Mouse (Mus musculus): Measurements from ENCODE around the gene Gm39115. TPM values are rescaled to one million over a fixed set of nuclear protein-coding genes. Genes with fewer than 3 reads are reported as not detected.
A peak's percentile ranks its signal among the peaks of the same experiment; 100 is the strongest.
"Not testable (repeated sequence)": the region's sequence is repeated elsewhere in the genome, so short reads cannot be mapped to it uniquely, and the experiment has no call there.

Gene Gm39115
- not detected in 2 replicates for polyA plus RNA-seq (2014; fragmentation: Nextera tagmentation; extraction: Ambion mirVana)

DNA sequence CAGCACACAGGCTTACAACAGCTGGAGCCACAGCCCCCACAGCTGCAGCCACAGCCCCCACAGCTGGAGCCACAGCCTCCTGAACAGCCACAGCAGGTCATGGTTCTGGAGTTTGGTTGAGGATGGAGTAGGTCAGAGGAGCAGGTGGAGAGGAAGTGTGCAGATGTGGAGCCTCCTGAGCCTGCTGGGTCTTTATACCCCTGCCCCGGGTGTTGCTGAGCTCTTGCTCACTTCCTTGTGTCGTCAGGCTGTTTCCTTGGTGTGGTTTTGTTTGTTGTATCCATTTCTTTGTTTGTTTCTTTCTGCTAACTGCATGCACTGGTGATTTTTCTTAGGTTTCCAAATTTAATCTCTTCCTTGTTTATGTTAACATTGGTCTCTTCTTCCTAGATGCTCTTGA, at the start of gene Gm39115:
TSS of gene Gm39115 (minus strand) at position 101 of the 400 bp plus-strand sequence.
- 53% methylated on average over 2 of the region's 2 CpGs for WGBS

DNA sequence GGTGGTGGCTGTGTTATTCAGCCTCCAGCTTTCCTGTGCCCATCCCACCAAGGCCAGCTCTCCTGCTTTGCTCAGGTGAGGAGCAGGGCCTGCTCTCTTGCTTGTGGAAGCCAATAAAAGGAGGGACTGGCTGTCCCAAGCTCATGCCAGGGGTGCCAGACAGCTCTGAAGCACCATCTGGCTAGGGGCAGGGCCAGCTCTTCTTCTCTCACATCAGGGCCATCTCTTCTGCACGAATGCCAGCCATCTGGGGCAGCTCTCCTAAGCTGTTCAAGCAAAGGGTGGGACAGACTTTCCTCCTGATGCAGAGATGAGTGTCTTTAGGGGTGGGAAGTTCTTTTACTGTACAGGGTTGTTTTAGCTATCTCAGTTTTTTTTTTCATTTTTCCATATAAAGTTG, 45.2 kb upstream of the Gm39115 start:
- no peak overlapping the region for H3K4me3 ChIP-seq (replicated peaks; ENCODE audit: low read depth, low read length)
- H3K4me1 ChIP-seq (ENCODE audit: control insufficient read depth, insufficient read depth, low read length) = no peaks in the 10 kb centered on the region
- WGBS = 43% methylated on average over 1 of the region's 1 CpGs
- H3K9ac ChIP-seq (replicated peaks; ENCODE audit: low read length) = no peak overlapping the region
- no peak for ATAC-seq (ENCODE audit: low FRiP score, low TSS enrichment)
- no peaks in the 10 kb centered on the region for H3K27me3 ChIP-seq (ENCODE audit: control insufficient read depth, insufficient read depth, low read length)
- no peaks in the 10 kb centered on the region for H3K9me3 ChIP-seq (ENCODE audit: control insufficient read depth, low read length)
- no peak overlapping the region for H3K4me2 ChIP-seq (ENCODE audit: low read length)
- no peak for DNase-seq
- H3K27ac ChIP-seq (replicated peaks; ENCODE audit: low read depth, low read length) = no peak overlapping the region
- no peaks in the 10 kb centered on the region for H3K36me3 ChIP-seq (ENCODE audit: control insufficient read depth, insufficient read depth, low read length)

More for the DNA sequence above, at the start of gene Gm39115:
- not testable (repeated sequence) for H3K4me3 ChIP-seq (replicated peaks; ENCODE audit: low read depth, low read length); DNase-seq; H3K36me3 ChIP-seq (ENCODE audit: control insufficient read depth, insufficient read depth, low read length); H3K4me1 ChIP-seq (ENCODE audit: control insufficient read depth, insufficient read depth, low read length); H3K27ac ChIP-seq (replicated peaks; ENCODE audit: low read depth, low read length); ATAC-seq (ENCODE audit: low FRiP score, low TSS enrichment); H3K27me3 ChIP-seq (ENCODE audit: control insufficient read depth, insufficient read depth, low read length); H3K4me2 ChIP-seq (ENCODE audit: low read length); H3K9me3 ChIP-seq (ENCODE audit: control insufficient read depth, low read length); H3K9ac ChIP-seq (replicated peaks; ENCODE audit: low read length)

DNA sequence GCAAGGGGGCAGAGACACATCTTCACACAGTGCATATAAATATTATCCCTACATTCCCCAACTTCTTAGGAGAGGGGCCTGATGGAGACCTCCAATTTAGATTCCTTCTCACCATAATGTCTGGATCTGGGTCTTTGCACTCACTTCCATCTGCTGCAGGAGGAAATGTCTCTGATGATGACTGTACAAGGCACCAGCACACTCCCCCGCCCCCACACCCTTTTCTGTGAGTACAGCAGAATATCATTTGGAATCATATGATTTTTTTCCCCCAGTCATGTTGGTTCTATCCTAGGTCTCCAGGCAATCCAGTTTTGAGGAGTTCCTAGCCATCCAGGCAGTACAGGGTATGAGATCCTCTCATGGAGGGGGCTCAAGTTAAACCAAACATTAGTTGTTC, 42.9 kb upstream of the Gm39115 start:
- WGBS = 82% methylated on average over 1 of the region's 1 CpGs
- DNase-seq = no peak
- H3K27ac ChIP-seq (replicated peaks; ENCODE audit: low read depth, low read length) = no peak overlapping the region
- H3K4me1 ChIP-seq (ENCODE audit: control insufficient read depth, insufficient read depth, low read length) = no peaks in the 10 kb centered on the region
- no peaks in the 10 kb centered on the region for H3K9me3 ChIP-seq (ENCODE audit: control insufficient read depth, low read length)
- no peak overlapping the region for H3K9ac ChIP-seq (replicated peaks; ENCODE audit: low read length)
- H3K4me3 ChIP-seq (replicated peaks; ENCODE audit: low read depth, low read length) = no peak overlapping the region
- no peak overlapping the region for H3K4me2 ChIP-seq (ENCODE audit: low read length)
- no peaks in the 10 kb centered on the region for H3K36me3 ChIP-seq (ENCODE audit: control insufficient read depth, insufficient read depth, low read length)
- H3K27me3 ChIP-seq (ENCODE audit: control insufficient read depth, insufficient read depth, low read length) = no peaks in the 10 kb centered on the region
- no peak for ATAC-seq (ENCODE audit: low FRiP score, low TSS enrichment)

DNA sequence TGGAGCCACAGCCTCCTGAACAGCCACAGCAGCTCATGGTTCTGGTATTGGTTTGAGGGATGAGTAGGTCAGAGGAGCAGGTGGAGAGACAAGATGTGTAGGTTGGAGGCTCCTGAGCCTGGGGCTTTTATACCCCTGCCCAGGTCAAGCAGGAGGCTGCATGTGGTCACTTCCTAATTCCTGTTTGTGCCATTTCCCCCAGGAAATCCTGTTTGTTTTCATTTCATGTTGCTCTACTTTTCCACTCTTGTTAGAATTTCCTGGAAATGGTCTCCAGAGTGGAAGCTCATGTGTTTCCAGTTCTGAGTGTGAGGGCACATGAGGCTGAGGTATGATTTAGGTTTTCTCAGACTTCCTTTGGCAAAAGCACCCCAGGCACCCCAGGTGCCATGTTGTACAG, 40.1 kb upstream of the Gm39115 start, which contains the start of gene Krtap5-2:
TSS of gene Krtap5-2 (minus strand) at position 101 of the 400 bp plus-strand sequence.
- not testable (repeated sequence) for H3K4me1 ChIP-seq (ENCODE audit: control insufficient read depth, insufficient read depth, low read length); H3K4me2 ChIP-seq (ENCODE audit: low read length); ATAC-seq (ENCODE audit: low FRiP score, low TSS enrichment); H3K9me3 ChIP-seq (ENCODE audit: control insufficient read depth, low read length); DNase-seq; H3K36me3 ChIP-seq (ENCODE audit: control insufficient read depth, insufficient read depth, low read length); H3K4me3 ChIP-seq (replicated peaks; ENCODE audit: low read depth, low read length); H3K9ac ChIP-seq (replicated peaks; ENCODE audit: low read length); H3K27ac ChIP-seq (replicated peaks; ENCODE audit: low read depth, low read length); H3K27me3 ChIP-seq (ENCODE audit: control insufficient read depth, insufficient read depth, low read length)

DNA sequence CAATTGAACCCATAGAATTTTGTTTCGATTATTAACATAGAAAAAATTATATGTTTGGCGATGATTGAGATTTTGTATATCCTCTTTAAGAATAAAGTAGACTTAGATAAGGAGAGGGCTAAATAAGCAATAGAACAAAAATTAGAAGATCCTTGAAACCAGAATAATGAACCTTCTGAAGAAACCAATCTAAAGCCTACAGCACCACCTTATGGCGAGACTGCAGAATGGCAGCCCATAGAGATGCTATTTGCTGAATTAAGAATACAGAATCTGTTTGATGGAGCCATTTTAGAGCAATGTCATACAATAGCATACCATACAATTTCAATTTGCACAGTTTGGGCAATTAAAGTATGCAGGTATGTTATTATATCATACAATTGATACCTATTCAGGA, 34.0 kb upstream of the Gm39115 start:
- H3K27me3 ChIP-seq (ENCODE audit: control insufficient read depth, insufficient read depth, low read length) = no peaks in the 10 kb centered on the region
- ATAC-seq (ENCODE audit: low FRiP score, low TSS enrichment) (no peak), DNase-seq (peak; percentile 77)
- WGBS = 53% methylated on average over 3 of the region's 3 CpGs
- H3K27ac ChIP-seq (replicated peaks; ENCODE audit: low read depth, low read length) = no peak overlapping the region
- H3K9me3 ChIP-seq (ENCODE audit: control insufficient read depth, low read length) = no peaks in the 10 kb centered on the region
- no peak overlapping the region for H3K9ac ChIP-seq (replicated peaks; ENCODE audit: low read length)
- no peaks in the 10 kb centered on the region for H3K36me3 ChIP-seq (ENCODE audit: control insufficient read depth, insufficient read depth, low read length)
- H3K4me1 ChIP-seq (ENCODE audit: control insufficient read depth, insufficient read depth, low read length) = no peaks in the 10 kb centered on the region
- no peak overlapping the region for H3K4me3 ChIP-seq (replicated peaks; ENCODE audit: low read depth, low read length)
- H3K4me2 ChIP-seq (ENCODE audit: low read length) = no peak overlapping the region

DNA sequence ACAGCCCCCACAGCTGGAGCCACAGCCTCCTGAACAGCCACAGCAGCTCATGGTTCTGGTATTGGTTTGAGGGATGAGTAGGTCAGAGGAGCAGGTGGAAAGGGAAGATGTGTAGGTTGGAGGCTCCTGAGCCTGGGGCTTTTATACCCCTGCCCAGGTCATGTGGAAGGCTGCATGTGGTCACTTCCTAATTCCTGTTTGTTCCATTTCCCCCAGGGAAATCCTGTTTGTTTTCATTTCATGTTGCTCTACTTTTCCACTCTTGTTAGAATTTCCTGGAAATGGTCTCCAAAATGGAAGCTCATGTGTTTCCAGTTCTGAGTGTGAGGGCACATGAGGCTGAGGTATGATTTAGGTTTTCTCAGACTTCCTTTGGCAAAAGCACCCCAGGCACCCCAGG, 29.8 kb upstream of the Gm39115 start, which contains the start of gene Gm4553:
TSS of gene Gm4553 (minus strand) at position 101 of the 400 bp plus-strand sequence.
- ATAC-seq (ENCODE audit: low FRiP score, low TSS enrichment); H3K9ac ChIP-seq (replicated peaks; ENCODE audit: low read length); H3K4me3 ChIP-seq (replicated peaks; ENCODE audit: low read depth, low read length); H3K4me2 ChIP-seq (ENCODE audit: low read length); H3K27ac ChIP-seq (replicated peaks; ENCODE audit: low read depth, low read length); H3K27me3 ChIP-seq (ENCODE audit: control insufficient read depth, insufficient read depth, low read length); H3K4me1 ChIP-seq (ENCODE audit: control insufficient read depth, insufficient read depth, low read length); H3K9me3 ChIP-seq (ENCODE audit: control insufficient read depth, low read length); H3K36me3 ChIP-seq (ENCODE audit: control insufficient read depth, insufficient read depth, low read length); DNase-seq: not testable (repeated sequence)

DNA sequence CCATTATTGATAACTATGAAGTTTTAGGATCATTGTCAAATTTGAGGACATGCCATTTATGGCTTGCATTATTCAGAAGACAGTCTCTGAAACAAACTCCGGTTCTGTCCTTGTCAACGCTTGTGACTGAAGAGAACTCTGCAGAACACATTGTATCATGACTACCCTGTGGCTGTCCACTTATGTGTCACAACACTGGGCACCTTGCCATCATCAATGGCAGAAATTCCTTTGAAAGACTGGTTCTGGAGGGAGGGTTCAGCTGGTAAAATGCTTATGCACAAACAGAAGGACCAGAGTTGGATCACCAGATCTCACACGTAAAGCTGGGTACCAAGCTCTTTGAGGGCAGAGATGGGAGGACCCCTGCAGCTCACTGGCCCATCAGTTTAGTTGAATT, 23.5 kb upstream of the Gm39115 start:
- Histone ChIP-seq H3K4me3 (replicated peaks; ENCODE audit: low read depth, low read length) (no peak overlapping the region), H3K4me2 (ENCODE audit: low read length) (no peak overlapping the region), H3K27me3 (ENCODE audit: control insufficient read depth, insufficient read depth, low read length) (no peaks in the 10 kb centered on the region), H3K9ac (replicated peaks; ENCODE audit: low read length) (no peak overlapping the region), H3K9me3 (ENCODE audit: control insufficient read depth, low read length) (no peaks in the 10 kb centered on the region), H3K36me3 (ENCODE audit: control insufficient read depth, insufficient read depth, low read length) (no peaks in the 10 kb centered on the region), H3K27ac (replicated peaks; ENCODE audit: low read depth, low read length) (no peak overlapping the region), H3K4me1 (ENCODE audit: control insufficient read depth, insufficient read depth, low read length) (no peaks in the 10 kb centered on the region)
- WGBS = 92% methylated on average over 3 of the region's 3 CpGs
- ATAC-seq (ENCODE audit: low FRiP score, low TSS enrichment) (no peak), DNase-seq (no peak)

DNA sequence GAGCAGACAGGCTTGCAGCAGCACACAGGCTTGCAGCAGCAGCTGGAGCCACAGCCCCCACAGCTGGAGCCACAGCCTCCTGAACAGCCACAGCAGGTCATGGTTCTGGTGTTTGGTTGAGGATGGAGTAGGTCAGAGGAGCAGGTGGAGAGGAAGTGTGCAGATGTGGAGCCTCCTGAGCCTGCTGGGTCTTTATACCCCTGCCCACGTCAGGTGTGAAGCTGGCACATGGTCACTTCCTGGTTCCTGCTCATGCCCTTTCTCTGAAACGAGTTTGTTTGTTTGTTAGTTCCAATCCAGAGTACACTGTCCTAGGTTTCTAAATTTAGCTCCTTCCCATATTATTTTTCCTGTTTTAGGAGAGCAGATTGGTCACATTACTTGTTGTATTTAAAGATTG, 21.2 kb upstream of the Gm39115 start, which contains the start of gene Gm29735:
TSS of gene Gm29735 (minus strand) at position 101 of the 400 bp plus-strand sequence.
- H3K9me3 ChIP-seq (ENCODE audit: control insufficient read depth, low read length); DNase-seq: not testable (repeated sequence)
- 65% methylated on average over 2 of the region's 2 CpGs for WGBS

DNA sequence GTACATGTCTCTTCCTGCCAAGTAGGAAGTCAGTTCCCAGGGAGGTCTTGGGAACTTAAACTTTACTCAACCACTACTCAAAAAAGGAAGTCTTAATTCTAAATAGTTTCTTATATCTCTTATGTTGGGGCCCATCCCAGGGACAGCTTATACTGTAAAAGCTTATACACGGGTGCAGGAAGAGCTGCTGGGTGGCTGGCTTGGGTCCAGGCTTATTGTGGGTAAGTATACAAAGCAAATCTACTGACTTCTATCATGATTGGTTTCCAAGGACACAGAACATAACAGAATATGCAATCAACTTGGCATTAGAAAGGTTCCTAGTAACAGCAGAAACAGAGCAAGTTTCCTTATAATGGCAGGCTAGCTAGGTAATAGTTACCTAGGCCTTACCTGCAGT, 19.5 kb upstream of the Gm39115 start:
- Histone ChIP-seq H3K27me3 (ENCODE audit: control insufficient read depth, insufficient read depth, low read length) (no peaks in the 10 kb centered on the region), H3K9me3 (ENCODE audit: control insufficient read depth, low read length) (no peaks in the 10 kb centered on the region), H3K9ac (replicated peaks; ENCODE audit: low read length) (no peak overlapping the region), H3K4me2 (ENCODE audit: low read length) (no peak overlapping the region), H3K4me1 (ENCODE audit: control insufficient read depth, insufficient read depth, low read length) (no peaks in the 10 kb centered on the region), H3K27ac (replicated peaks; ENCODE audit: low read depth, low read length) (no peak overlapping the region), H3K36me3 (ENCODE audit: control insufficient read depth, insufficient read depth, low read length) (no peaks in the 10 kb centered on the region), H3K4me3 (replicated peaks; ENCODE audit: low read depth, low read length) (no peak overlapping the region)
- WGBS = 63% methylated on average over 1 of the region's 1 CpGs
- ATAC-seq (ENCODE audit: low FRiP score, low TSS enrichment) = no peak
- no peak for DNase-seq

More for the DNA sequence above, 21.2 kb upstream of the Gm39115 start, which contains the start of gene Gm29735:
- ATAC-seq (ENCODE audit: low FRiP score, low TSS enrichment); H3K9ac ChIP-seq (replicated peaks; ENCODE audit: low read length); H3K4me2 ChIP-seq (ENCODE audit: low read length); H3K27me3 ChIP-seq (ENCODE audit: control insufficient read depth, insufficient read depth, low read length); H3K36me3 ChIP-seq (ENCODE audit: control insufficient read depth, insufficient read depth, low read length); H3K4me1 ChIP-seq (ENCODE audit: control insufficient read depth, insufficient read depth, low read length); H3K27ac ChIP-seq (replicated peaks; ENCODE audit: low read depth, low read length); H3K4me3 ChIP-seq (replicated peaks; ENCODE audit: low read depth, low read length): not testable (repeated sequence)

All from midbrain, embryonic 14.5 days (tissue).